Mouse (Mus musculus): ENCODE measurements at regions not wholly inside any gene's neighbourhood (a gene's known extent, or its start where the extent isn't known, plus 50 kb on each side); places are given as distances from the start of the nearest gene placed in this dataset.

GRCm38 (mm10) chr13:102060213-102060612, 292.2 kb upstream of the Pik3r1 start:
- no peaks in the 10 kb centered on the region for H3K9me3 ChIP-seq
- WGBS: 89% methylated on average over 3 of the region's 3 CpGs

GRCm38 (mm10) chr13:102064590-102065273, 296.7 kb upstream of the Pik3r1 start:
- H3K9ac ChIP-seq: no peak overlapping the region
- 41% methylated on average over 7 of the region's 7 CpGs for WGBS
- no peaks in the 10 kb centered on the region for H3K36me3 ChIP-seq
- no peaks in the 10 kb centered on the region for H3K9me3 ChIP-seq
- no peak overlapping the region for H3K27ac ChIP-seq
- ATAC-seq (ENCODE audit: insufficient read depth, low FRiP score, low read depth): no peak
- H3K4me3 ChIP-seq (replicated peaks): no peak overlapping the region
- no peaks in the 10 kb centered on the region for H3K4me1 ChIP-seq
- no peaks in the 10 kb centered on the region for H3K27me3 ChIP-seq (replicated peaks)
- H3K4me2 ChIP-seq: no peak overlapping the region

More at GRCm38 (mm10) chr13:102060213-102060612, 292.2 kb upstream of the Pik3r1 start:
- no peak overlapping the region for H3K9ac ChIP-seq
- H3K4me2 ChIP-seq: no peak overlapping the region
- ATAC-seq (ENCODE audit: insufficient read depth, low FRiP score, low read depth): no peak
- no peaks in the 10 kb centered on the region for H3K4me1 ChIP-seq
- no peaks in the 10 kb centered on the region for H3K36me3 ChIP-seq
- no peak overlapping the region for H3K27ac ChIP-seq
- no peaks in the 10 kb centered on the region for H3K27me3 ChIP-seq (replicated peaks)
- H3K4me3 ChIP-seq (replicated peaks): no peak overlapping the region

GRCm38 (mm10) chr13:102065274-102065640, 297.2 kb upstream of the Pik3r1 start:
- H3K4me3 ChIP-seq (replicated peaks): no peak overlapping the region
- WGBS: 65% methylated on average over 5 of the region's 5 CpGs
- no peak for ATAC-seq (ENCODE audit: insufficient read depth, low FRiP score, low read depth)

GRCm38 (mm10) chr13:102065796-102066195, 297.8 kb upstream of the Pik3r1 start:
- no peak overlapping the region for H3K4me3 ChIP-seq (replicated peaks)
- no peak overlapping the region for H3K9ac ChIP-seq
- no peaks in the 10 kb centered on the region for H3K4me1 ChIP-seq
- 61% methylated on average over 5 of the region's 5 CpGs for WGBS
- H3K36me3 ChIP-seq: no peaks in the 10 kb centered on the region
- no peak for ATAC-seq (ENCODE audit: insufficient read depth, low FRiP score, low read depth)
- no peaks in the 10 kb centered on the region for H3K27me3 ChIP-seq (replicated peaks)
- H3K9me3 ChIP-seq: no peaks in the 10 kb centered on the region
- H3K4me2 ChIP-seq: no peak overlapping the region
- H3K27ac ChIP-seq: no peak overlapping the region

More at GRCm38 (mm10) chr13:102065274-102065640, 297.2 kb upstream of the Pik3r1 start:
- Histone ChIP-seq H3K9me3 (no peaks in the 10 kb centered on the region), H3K9ac (no peak overlapping the region), H3K4me1 (no peaks in the 10 kb centered on the region), H3K36me3 (no peaks in the 10 kb centered on the region), H3K4me2 (no peak overlapping the region), H3K27me3 (replicated peaks) (no peaks in the 10 kb centered on the region), H3K27ac (no peak overlapping the region)

GRCm38 (mm10) chr13:102070740-102071139, 302.7 kb upstream of the Pik3r1 start:
- ATAC-seq (ENCODE audit: insufficient read depth, low FRiP score, low read depth): no peak

GRCm38 (mm10) chr13:102072366-102072765, 304.3 kb upstream of the Pik3r1 start:
- no peaks in the 10 kb centered on the region for H3K27me3 ChIP-seq (replicated peaks)
- WGBS: 77% methylated on average over 4 of the region's 4 CpGs
- no peaks in the 10 kb centered on the region for H3K4me1 ChIP-seq
- no peak overlapping the region for H3K27ac ChIP-seq
- no peak overlapping the region for H3K9ac ChIP-seq
- no peak overlapping the region for H3K4me2 ChIP-seq
- no peaks in the 10 kb centered on the region for H3K9me3 ChIP-seq
- no peak overlapping the region for H3K4me3 ChIP-seq (replicated peaks)
- H3K36me3 ChIP-seq: no peaks in the 10 kb centered on the region
- ATAC-seq (ENCODE audit: insufficient read depth, low FRiP score, low read depth): no peak

More at GRCm38 (mm10) chr13:102070740-102071139, 302.7 kb upstream of the Pik3r1 start:
- Histone ChIP-seq H3K9me3 (no peaks in the 10 kb centered on the region), H3K9ac (no peak overlapping the region), H3K4me3 (replicated peaks) (no peak overlapping the region), H3K4me1 (no peaks in the 10 kb centered on the region), H3K27me3 (replicated peaks) (no peaks in the 10 kb centered on the region), H3K27ac (no peak overlapping the region), H3K4me2 (no peak overlapping the region), H3K36me3 (no peaks in the 10 kb centered on the region)
- WGBS: 52% methylated on average over 3 of the region's 3 CpGs

GRCm38 (mm10) chr13:102087766-102088165, 319.7 kb upstream of the Pik3r1 start:
- 67% methylated on average over 1 of the region's 1 CpGs for WGBS
- no peaks in the 10 kb centered on the region for H3K36me3 ChIP-seq
- no peaks in the 10 kb centered on the region for H3K27me3 ChIP-seq (replicated peaks)
- no peak for ATAC-seq (ENCODE audit: insufficient read depth, low FRiP score, low read depth)
- no peaks in the 10 kb centered on the region for H3K4me1 ChIP-seq
- H3K4me2 ChIP-seq: no peak overlapping the region
- no peak overlapping the region for H3K9ac ChIP-seq
- H3K27ac ChIP-seq: no peak overlapping the region
- no peak overlapping the region for H3K4me3 ChIP-seq (replicated peaks)
- no peaks in the 10 kb centered on the region for H3K9me3 ChIP-seq

GRCm38 (mm10) chr13:102089551-102089950, 321.5 kb upstream of the Pik3r1 start:
- no peak overlapping the region for H3K4me3 ChIP-seq (replicated peaks)
- no peak for ATAC-seq (ENCODE audit: insufficient read depth, low FRiP score, low read depth)
- no peaks in the 10 kb centered on the region for H3K4me1 ChIP-seq
- no peak overlapping the region for H3K4me2 ChIP-seq
- no peak overlapping the region for H3K9ac ChIP-seq
- H3K9me3 ChIP-seq: no peaks in the 10 kb centered on the region
- H3K27me3 ChIP-seq (replicated peaks): no peaks in the 10 kb centered on the region
- no peak overlapping the region for H3K27ac ChIP-seq
- WGBS: 53% methylated on average over 5 of the region's 5 CpGs
- no peaks in the 10 kb centered on the region for H3K36me3 ChIP-seq

- Histone ChIP-seq H3K4me3 (replicated peaks) (no peak overlapping the region), H3K4me1 (no peaks in the 10 kb centered on the region), H3K27ac (no peak overlapping the region), H3K36me3 (no peaks in the 10 kb centered on the region), H3K9ac (no peak overlapping the region), H3K4me2 (no peak overlapping the region), H3K9me3 (no peaks in the 10 kb centered on the region), H3K27me3 (replicated peaks) (no peaks in the 10 kb centered on the region)
- ATAC-seq (ENCODE audit: insufficient read depth, low FRiP score, low read depth): no peak
- WGBS: 82% methylated on average over 4 of the region's 4 CpGs
These were observed 326.2 kb upstream of the Pik3r1 start for GRCm38 (mm10) chr13:102094193-102094592.

- Histone ChIP-seq H3K4me1 (no peaks in the 10 kb centered on the region), H3K27ac (no peak overlapping the region), H3K4me2 (no peak overlapping the region), H3K9me3 (no peaks in the 10 kb centered on the region), H3K9ac (no peak overlapping the region), H3K27me3 (replicated peaks) (no peaks in the 10 kb centered on the region), H3K4me3 (replicated peaks) (no peak overlapping the region), H3K36me3 (no peaks in the 10 kb centered on the region)
- 55% methylated on average over 1 of the region's 1 CpGs for WGBS
- ATAC-seq (ENCODE audit: insufficient read depth, low FRiP score, low read depth): no peak
These were observed 335.1 kb upstream of the Pik3r1 start for GRCm38 (mm10) chr13:102103161-102103560.

- no peak overlapping the region for H3K4me2 ChIP-seq
- H3K9ac ChIP-seq: no peak overlapping the region
- no peak overlapping the region for H3K27ac ChIP-seq
- H3K36me3 ChIP-seq: no peaks in the 10 kb centered on the region
- no peak overlapping the region for H3K4me3 ChIP-seq (replicated peaks)
- H3K27me3 ChIP-seq (replicated peaks): no peaks in the 10 kb centered on the region
- no peaks in the 10 kb centered on the region for H3K4me1 ChIP-seq
- no peak for ATAC-seq (ENCODE audit: insufficient read depth, low FRiP score, low read depth)
- H3K9me3 ChIP-seq: no peaks in the 10 kb centered on the region
- 85% methylated on average over 1 of the region's 1 CpGs for WGBS
These were observed 338.2 kb upstream of the Pik3r1 start for GRCm38 (mm10) chr13:102106188-102106587.

- H3K4me1 ChIP-seq: no peaks in the 10 kb centered on the region
- ATAC-seq (ENCODE audit: insufficient read depth, low FRiP score, low read depth): no peak
- no peak overlapping the region for H3K27ac ChIP-seq
- 71% methylated on average over 1 of the region's 1 CpGs for WGBS
- no peak overlapping the region for H3K4me2 ChIP-seq
- H3K36me3 ChIP-seq: no peaks in the 10 kb centered on the region
- H3K9ac ChIP-seq: no peak overlapping the region
- no peaks in the 10 kb centered on the region for H3K27me3 ChIP-seq (replicated peaks)
- no peaks in the 10 kb centered on the region for H3K9me3 ChIP-seq
- H3K4me3 ChIP-seq (replicated peaks): no peak overlapping the region
These were observed 340.2 kb upstream of the Pik3r1 start for GRCm38 (mm10) chr13:102108204-102108603.

- H3K27ac ChIP-seq: no peak overlapping the region
- H3K27me3 ChIP-seq (replicated peaks): no peaks in the 10 kb centered on the region
- H3K4me2 ChIP-seq: no peak overlapping the region
- 71% methylated on average over 3 of the region's 3 CpGs for WGBS
- no peak overlapping the region for H3K4me3 ChIP-seq (replicated peaks)
- no peaks in the 10 kb centered on the region for H3K4me1 ChIP-seq
- H3K36me3 ChIP-seq: no peaks in the 10 kb centered on the region
- H3K9me3 ChIP-seq: no peaks in the 10 kb centered on the region
- H3K9ac ChIP-seq: no peak overlapping the region
- ATAC-seq (ENCODE audit: insufficient read depth, low FRiP score, low read depth): no peak
These were observed 340.9 kb upstream of the Pik3r1 start for GRCm38 (mm10) chr13:102108916-102109315.
